Mouse (Mus musculus): ENCODE results near the gene Rrp9. TPM values are rescaled to one million over a fixed set of nuclear protein-coding genes. Genes with fewer than 3 reads are reported as not detected.
A peak's percentile ranks its signal among the peaks of the same experiment; 100 is the strongest.

Gene Rrp9
- 24.4 and 28.9 TPM in 2 replicates for polyA plus RNA-seq (2012; rRNA removed)

DNA sequence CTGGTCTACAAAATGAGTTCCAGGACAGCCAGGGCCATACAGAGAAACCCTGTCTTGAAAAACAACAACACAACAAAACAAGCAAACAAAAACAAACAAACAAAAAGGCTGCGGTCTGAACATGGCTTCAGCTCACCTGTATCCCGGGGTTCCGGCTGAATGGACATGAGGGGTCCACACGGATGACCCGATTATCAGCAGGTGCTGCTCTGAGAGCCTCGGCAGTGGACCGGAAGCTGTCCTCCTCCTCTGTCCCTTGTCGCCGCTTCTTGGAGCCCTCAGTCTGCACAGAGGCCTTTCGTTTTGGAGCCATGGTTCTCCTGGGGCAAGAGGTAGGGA lies at the start of gene Rrp9:
Gene Rrp9, plus strand, starts transcription at position 301 of the 339 bp plus-strand sequence.
- 58% methylated on average over 10 of the region's 10 CpGs for WGBS
- no peak for DNase-seq (ENCODE audit: low read depth, low spot score)

DNA sequence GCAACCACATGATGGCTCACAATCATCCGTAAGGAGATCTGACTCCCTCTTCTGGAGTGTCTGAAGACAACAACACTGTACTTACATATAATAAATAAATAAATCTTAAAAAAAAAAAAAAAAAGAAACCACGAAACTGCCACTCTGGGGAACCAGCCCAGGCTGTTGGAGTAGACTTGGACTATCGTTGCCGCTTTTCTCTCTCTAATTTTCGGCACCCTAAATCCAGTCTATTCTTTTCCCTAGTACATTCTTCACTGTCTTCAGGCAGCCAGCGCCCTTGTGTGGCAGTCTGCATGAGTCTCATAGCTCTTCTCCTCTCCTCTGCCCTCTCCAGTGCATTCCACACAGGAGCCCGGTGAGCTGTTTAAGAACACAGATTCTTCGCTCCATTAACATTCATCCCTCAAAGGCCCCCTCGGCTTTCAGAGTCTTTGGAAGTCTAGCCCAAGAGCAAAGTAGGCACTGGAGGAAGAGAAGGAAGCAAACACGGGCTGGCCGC lies 47.0 kb upstream of the Rrp9 start:
- WGBS, result 2% methylated on average over 11 of the region's 11 CpGs
- no peak for DNase-seq (ENCODE audit: low read depth, low spot score)

DNA sequence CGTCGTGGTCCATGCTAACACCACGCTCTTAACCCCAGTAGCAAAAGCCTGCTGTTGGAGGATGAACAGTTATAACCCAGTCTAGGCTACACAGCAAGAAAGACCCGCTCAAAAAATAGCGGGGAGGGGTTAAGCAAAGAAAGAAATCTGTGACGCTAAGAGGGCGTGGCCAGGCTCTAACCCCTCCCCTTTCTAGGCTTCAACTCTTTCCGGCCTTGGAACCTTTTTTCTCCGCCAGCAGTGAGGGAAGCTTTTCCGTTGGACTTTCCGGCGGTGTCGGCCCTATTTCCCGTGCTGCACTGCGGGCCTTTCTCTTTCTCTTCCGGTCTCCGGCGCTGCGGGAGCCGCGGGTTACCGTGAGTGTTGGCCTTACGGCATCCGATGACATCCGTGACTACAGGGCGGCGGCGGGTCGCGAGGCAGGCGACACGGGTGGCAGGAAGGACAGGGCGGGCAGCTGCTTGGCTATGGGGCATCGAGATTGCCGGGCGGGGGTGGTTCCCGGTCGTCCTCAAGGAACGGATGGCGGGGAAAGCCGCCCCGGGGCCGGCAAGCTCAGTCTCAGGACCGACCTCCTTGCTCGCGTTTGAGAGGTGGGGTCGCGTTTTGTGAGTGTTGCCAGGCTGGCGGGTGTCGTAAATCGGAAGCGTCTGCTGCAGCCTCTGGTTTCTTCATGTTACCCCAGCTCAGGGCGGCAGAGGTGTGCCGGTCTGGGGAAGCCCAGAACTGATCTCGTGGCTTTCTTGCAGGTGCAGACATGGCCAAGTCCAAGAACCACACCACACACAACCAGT lies 46.3 kb upstream of the Rrp9 start, which contains the start of gene Rpl29:
Gene Rpl29, plus strand, starts transcription at position 234 of the 794 bp plus-strand sequence.
- DNase-seq (ENCODE audit: low read depth, low spot score), result peak; percentile 93
- WGBS, result under 1% methylated on average over 55 of the region's 55 CpGs

DNA sequence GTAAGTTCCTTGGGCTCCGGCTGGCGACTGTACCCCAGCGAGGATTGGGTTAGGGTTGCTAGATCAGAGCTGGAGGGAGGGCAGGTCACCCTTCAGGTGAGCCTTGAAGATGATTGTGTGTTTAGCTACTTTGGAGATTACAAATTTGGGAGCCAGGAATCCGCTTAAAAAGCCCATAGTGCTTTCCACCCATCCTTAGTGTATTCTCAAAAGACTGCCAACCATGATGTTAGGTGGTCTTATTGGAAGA lies 45.8 kb upstream of the Rrp9 start:
- WGBS, result 3% methylated on average over 4 of the region's 4 CpGs
- DNase-seq (ENCODE audit: low read depth, low spot score), result no peak

DNA sequence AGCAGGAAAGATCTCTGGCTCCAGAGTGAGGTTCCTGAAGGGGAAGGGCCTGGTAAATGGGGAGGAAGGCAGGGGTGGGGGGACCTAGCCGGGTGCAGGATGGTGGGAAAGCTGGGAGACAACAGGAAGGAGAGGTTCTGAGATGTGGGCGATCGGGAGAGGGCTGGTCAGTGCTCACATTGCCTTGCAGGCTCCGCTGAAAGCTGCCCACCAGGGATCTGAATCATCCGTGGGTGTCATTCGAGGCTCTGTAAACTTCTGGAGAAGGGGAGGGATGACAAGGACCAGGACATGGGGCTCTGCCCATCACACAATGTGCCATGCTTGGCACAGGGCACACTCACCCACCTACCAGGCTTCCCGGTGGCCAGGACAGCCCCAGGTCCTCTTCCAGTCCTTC lies 42.4 kb upstream of the Rrp9 start:
- WGBS, result 33% methylated on average over 7 of the region's 7 CpGs
- DNase-seq (ENCODE audit: low read depth, low spot score), result no peak

DNA sequence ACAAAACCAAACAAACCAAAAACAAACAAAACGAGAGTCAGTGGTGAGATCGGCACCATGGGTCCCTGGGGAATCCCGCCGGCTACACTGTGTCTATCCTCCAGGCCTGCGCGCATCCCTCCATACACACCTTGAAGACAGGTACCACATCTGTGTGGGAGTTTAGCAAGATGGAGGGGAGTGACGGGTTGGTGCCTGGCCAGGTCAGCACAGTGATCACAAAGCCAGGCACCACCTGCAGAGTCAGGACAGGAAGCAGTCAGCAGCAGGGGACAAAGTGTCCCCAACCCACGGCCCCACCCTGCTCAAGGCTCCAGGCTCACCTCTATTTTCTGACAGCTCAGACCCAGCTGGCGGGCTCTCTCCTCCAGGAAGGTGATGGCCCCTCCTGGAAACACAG lies 39.2 kb upstream of the Rrp9 start:
- no peak for DNase-seq (ENCODE audit: low read depth, low spot score)
- 62% methylated on average over 9 of the region's 9 CpGs for WGBS

DNA sequence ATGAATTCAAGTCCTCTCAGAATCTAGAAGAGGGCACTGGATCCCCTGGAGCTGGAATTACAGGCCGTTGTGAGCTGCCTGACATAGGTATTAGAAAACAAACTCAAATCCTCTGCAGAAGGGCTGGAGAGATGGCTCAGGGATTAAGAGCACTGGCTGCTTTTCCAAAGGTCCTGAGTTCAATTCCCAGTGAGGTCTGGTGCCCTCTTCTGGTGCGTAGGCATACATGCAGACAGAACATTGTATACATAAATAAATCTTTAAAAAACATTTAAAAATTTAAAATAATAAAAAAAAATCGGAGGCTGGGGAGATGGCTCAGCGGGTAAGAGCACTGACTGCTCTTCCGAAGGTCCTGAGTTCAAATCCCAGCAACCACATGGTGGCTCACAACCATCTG lies 33.1 kb upstream of the Rrp9 start:
- no peak for DNase-seq (ENCODE audit: low read depth, low spot score)
- WGBS, result 76% methylated on average over 5 of the region's 5 CpGs

DNA sequence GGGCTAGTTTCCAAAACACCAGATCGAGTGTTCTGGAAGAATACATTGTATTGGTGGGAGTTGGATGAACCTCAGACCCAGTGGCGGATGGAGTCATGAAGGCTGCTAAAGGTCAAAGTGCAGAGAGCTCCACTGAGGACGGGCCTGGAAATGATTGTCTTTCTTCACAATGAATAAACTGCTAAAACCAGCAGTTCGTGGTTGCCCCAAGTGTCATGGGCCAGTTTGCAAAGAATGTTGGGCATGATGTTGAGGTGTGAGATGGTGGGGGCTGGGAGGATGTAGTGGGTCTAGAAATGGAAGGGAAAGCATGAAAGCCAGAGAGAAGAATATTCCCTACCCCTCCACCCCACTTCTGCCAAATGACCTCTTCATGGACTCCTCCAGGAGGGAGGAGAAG lies 30.9 kb upstream of the Rrp9 start:
- no peak for DNase-seq (ENCODE audit: low read depth, low spot score)
- WGBS, result 70% methylated on average over 4 of the region's 4 CpGs

DNA sequence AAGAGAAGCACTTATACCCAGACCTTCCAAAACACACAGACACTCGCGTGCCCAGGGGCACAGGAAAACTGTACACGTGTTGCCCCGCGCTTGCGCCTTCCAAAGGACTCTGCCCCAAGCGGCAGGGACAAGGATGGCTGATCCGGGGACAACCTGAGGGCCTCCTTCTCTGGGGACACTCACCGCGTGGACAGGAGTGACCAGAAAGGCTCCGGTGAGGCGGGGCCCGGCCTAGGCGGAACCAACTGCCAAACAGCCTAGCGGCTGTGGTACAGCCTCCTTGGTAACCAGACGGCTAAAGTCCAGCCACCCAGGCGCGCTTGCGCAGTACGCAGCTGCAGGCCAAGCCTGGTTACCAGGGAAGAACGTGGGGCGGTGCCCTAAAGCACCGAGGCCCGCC lies 28.4 kb upstream of the Rrp9 start, which contains the start of the genes Abhd14b and Abhd14a:
Gene Abhd14b, plus strand, starts transcription at position 112 of the 400 bp plus-strand sequence.
Gene Abhd14a, minus strand, starts transcription at position 331 of the 400 bp plus-strand sequence.
- under 1% methylated on average over 24 of the region's 24 CpGs for WGBS
- peak; percentile 88 for DNase-seq (ENCODE audit: low read depth, low spot score)

DNA sequence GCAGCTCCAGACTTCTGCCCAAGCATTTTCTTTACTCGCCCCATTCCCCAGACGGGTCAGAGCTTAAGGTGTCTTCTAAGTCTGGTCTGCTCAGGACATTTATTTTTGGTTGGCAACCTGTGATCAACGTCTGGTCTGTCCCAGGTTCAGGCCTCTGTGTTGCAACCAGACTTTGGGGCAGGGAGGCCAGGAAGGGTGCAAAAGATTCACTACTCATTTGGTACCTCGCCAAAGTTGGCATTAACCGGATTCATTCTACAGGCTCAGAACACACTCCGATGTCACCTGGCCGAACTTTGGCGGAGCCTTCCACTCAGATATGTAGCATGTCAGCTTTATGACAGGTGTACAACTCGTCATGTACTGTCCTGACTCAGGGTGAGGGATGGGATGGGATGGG lies 27.8 kb upstream of the Rrp9 start:
- DNase-seq (ENCODE audit: low read depth, low spot score), result no peak
- 18% methylated on average over 9 of the region's 9 CpGs for WGBS

DNA sequence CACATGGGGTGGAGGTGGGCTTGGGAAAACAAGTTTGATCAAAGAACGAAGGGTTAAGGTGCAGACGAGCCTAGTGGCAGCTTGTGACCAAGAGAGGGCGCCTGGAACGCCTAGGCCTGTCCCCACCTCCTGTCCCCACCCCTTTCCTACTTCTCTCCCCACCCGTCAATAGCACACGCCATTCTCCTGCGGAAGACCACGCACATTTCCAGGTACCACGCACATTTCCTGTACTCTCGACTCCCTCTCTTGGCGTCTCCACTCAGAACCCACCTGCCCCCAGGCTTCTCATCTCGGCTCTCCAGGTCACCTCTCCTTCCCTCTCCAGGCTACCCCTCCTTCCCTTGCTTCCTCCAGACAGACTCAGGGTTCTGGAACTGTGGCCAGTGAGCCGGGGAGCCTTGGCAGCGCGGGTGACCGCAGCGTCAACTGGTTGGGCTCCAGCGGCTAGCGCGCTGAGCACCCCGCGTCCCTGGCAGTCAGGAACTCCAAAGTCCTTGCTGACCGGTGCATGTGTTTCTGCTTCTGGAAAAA lies 27.2 kb upstream of the Rrp9 start:
- WGBS, result under 1% methylated on average over 23 of the region's 23 CpGs
- peak; percentile 67 for DNase-seq (ENCODE audit: low read depth, low spot score)

DNA sequence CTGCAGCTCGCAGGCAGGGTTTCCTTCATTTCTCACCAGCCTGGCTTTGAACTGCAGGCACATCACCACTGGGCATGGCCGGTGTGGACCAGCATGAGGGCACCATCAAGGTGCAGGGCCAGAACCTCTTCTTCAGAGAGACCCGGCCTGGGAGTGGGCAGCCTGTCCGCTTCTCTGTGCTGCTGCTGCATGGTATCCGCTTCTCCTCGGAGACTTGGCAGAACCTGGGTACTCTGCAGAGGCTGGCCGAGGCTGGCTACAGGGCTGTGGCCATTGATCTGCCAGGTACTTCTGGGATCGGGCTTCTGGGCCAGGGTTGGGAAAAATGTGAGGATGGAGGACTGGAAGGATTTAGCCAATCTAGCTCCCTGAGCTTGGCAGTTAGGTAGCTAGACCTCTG lies 25.8 kb upstream of the Rrp9 start:
- DNase-seq (ENCODE audit: low read depth, low spot score), result no peak
- WGBS, result 89% methylated on average over 8 of the region's 8 CpGs

DNA sequence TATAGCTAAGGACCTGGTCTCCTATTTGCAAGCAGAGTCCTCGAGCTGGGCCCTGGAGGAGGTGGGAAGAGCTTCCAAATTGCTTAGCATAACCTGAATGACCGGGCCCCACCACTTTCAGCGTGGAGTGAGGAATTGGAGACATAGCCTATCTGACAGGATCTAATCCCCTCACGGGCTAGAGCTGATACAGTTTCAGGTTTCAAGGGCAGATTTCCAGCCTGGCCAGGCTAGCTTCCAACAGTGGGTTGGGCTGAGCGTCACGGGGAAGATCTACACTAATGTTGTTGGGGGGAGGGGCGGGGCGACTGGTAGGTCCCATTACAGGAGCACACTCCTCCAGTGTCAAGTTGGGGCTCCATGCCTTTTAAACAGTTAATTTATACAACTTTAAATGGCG lies 25.1 kb upstream of the Rrp9 start:
- 34% methylated on average over 9 of the region's 9 CpGs for WGBS
- DNase-seq (ENCODE audit: low read depth, low spot score), result no peak

DNA sequence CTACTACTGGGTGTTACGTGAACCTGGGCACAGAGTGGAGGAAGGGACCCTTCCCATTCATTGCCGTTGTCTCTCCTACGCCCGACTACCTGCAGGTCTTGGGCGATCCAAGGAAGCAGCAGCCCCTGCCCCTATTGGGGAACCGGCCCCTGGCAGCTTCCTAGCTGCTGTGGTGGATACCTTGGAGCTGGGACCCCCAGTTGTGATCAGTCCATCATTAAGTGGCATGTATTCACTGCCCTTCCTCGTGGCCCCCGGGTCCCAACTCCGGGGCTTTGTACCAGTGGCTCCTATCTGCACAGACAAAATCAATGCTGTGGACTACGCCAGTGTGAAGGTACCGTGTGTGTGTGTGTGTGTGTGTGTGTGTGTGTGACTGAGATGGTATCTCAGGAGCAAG lies 24.5 kb upstream of the Rrp9 start:
- WGBS, result 82% methylated on average over 11 of the region's 11 CpGs
- no peak for DNase-seq (ENCODE audit: low read depth, low spot score)

DNA sequence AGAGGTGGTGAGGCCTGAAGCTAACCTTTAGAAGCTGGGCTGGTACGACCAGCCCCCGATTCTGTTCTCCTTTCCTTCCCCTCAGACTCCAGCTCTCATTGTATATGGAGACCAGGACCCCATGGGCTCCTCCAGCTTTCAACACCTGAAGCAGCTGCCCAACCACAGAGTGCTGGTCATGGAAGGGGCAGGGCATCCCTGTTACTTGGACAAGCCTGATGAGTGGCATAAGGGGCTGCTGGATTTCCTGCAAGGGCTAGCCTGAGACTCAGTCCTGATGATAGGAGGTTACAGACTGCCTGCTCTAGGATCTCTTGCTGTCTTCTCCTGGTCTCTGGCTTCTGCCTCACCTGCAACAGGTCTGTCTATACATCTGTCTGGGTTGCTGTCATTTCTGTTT lies 23.9 kb upstream of the Rrp9 start:
- DNase-seq (ENCODE audit: low read depth, low spot score), result no peak
- WGBS, result 84% methylated on average over 2 of the region's 2 CpGs

DNA sequence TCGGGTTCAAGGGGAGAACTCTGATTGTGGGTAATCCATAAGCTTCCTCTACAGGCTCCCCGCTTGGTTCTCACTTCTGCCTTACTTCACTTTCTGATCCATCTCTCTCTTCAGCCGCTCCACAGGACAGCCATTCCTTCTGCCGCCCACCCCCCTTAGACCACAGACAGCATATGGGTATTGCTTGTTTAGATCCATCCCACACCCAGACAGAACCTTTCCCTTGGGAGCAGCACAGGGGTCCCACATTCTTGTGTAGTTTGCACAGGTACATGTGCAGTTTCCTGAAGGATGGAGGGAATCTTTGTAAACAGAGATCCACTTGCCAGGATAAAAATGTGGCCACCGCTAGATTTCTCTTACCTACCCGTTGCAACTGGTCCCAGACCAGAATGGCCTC lies 23.4 kb upstream of the Rrp9 start:
- DNase-seq (ENCODE audit: low read depth, low spot score), result no peak
- 80% methylated on average over 6 of the region's 6 CpGs for WGBS

DNA sequence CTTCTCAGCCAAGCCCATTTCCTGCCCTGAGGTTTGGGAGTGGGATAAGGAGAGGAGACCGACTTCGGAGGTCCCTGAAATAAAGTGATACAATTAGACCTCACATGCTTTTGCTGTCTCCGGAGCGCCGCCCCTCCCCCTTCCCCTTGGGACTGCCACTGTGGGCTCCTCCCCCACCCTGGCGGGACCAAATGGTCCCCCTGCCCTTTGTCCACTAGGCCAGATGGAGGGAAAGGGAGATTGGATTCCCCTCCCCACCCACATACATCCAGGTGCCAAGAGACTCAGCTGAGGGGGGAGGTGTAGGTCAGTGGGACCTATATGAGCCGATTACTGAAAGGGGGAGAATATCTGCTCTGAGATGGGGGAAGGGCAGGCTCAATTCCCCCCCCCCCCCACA lies 22.9 kb upstream of the Rrp9 start:
- 53% methylated on average over 7 of the region's 7 CpGs for WGBS
- DNase-seq (ENCODE audit: low read depth, low spot score), result no peak

DNA sequence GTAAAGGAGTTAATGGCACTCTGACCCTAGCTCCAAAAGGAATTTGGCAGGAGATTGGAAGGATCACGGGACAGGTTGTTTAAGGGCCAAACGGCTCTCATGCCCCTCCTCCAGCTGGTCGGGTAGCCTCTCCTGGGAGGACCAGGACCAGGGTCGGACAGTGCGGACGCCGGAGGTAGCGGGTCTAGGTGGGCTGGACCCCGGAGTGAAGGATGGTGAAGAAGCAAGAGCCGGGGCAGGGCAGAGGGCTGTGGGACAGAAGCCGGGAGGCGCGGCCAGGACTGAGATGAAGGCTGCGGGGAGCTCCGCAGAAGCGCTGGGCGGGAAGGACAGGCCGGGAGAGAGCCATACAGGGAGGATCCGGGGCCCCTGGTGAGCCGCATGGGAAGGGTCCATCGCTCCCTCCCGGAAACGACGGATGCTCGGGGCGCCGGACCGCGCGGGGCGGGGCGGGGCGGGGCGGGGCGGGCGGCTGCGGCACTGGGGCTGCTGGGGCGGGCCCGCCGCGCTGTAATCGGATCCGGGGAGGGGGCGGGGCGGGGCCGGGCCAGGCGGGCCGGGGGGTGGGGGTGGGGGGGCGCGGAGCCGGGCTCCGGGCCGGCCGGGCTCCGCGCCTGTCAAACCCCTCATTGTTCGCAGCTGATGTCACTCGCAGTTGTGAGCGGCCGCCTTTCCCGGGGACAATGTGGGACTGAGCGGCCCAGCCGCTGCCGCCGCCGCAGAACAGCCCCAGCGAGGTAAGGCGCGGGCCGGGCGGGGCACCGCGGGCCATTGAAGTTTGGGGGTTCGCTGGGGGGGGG lies 22.3 kb upstream of the Rrp9 start, which contains the start of gene Pcbp4:
Gene Pcbp4, plus strand, starts transcription at position 21 of the 800 bp plus-strand sequence.
- DNase-seq (ENCODE audit: low read depth, low spot score), result no peak

DNA sequence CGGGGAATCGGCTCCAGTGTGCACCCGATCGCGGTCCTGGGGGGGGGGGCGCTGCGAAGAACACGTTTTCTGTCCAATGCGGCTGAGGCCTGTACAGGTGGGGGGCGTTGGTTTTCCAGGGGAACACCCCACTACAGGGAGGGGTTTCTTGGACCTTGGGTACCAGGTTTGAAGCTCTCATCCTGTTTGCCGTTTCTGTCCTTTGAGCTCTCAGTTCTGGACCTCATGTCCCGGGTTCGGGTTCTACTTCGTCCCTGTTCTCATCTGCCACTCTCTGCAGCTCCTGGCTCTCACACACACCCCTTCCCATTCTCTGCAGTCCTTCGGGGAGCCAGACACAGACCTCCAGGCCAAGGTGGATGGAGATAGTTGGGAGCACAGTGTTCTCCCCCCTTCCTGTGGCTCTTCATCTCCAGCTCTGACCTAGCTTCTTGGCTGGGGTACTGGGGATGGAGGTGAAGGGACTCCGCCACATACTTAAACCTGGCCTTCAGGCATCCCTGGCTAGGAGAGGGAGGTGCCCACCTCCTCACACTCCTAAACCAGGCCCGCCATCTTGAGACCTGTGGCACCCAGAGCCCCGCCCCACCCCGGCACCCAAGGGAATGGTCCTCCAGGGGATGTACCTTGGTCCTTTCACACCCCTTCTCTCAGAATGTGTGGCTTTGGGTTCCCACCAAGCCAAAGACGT lies 21.5 kb upstream of the Rrp9 start:
- no peak for DNase-seq (ENCODE audit: low read depth, low spot score)

More for the DNA sequence above, 22.3 kb upstream of the Rrp9 start, which contains the start of gene Pcbp4:
- WGBS, result under 1% methylated on average over 55 of the region's 74 CpGs

More for the DNA sequence above, 21.5 kb upstream of the Rrp9 start:
- 20% methylated on average over 20 of the region's 20 CpGs for WGBS

All from large intestine, adult 2 months (tissue).